Mouse (Mus musculus): ENCODE results near the gene Gins1. TPM values are rescaled to one million over a fixed set of nuclear protein-coding genes. Genes with fewer than 3 reads are reported as not detected.

Gins1 gene
- polyA plus RNA-seq, 1 experiment from 2014 or later = 58.1 TPM

DNA sequence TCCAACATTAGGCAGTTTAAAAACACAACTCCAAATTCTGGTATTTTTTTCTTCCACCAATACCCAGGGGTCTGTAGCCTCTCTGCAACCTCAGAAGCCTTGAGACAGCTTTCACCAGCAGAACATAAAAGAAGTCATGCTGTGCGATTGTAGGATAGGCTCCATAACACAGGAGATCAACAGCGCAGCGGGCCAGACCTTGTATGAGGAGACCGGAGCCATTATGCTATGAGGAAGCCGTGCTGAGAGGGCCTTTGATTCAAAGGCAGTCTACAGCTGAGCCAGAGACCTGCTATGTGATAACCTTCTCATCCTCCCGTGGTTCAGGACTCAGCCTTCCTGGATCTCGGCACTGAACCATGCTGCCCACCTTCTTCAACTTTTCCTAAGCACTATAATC is 66.7 kb downstream of the Gins1 start:
- Histone ChIP-seq H3K9me3 (ENCODE audit: low read depth, low read length) (no peaks in the 10 kb centered on the region), H3K9ac (no peak overlapping the region), H3K27ac (ENCODE audit: low read depth) (no peak overlapping the region), H3K36me3 (ENCODE audit: insufficient read depth) (peaks cover 66% of the 10 kb centered on the region), H3K4me2 (no peak overlapping the region), H3K27me3 (ENCODE audit: insufficient read depth, low read length) (no peaks in the 10 kb centered on the region), H3K4me3 (ENCODE audit: low read depth, low read length) (no peak overlapping the region), H3K4me1 (ENCODE audit: insufficient read depth) (no peaks in the 10 kb centered on the region)
- no peak for TF ChIP-seq CTCF (IDR thresholded peaks at IDR 0.05; ENCODE audit: low read depth)
- WGBS = 91% methylated on average over 7 of the region's 7 CpGs
- ATAC-seq (ENCODE audit: insufficient read depth) (no peak), DNase-seq (no peak)

- no peak overlapping the region for H3K9ac ChIP-seq
- ATAC-seq (ENCODE audit: insufficient read depth) = no peak
- no peak overlapping the region for H3K4me3 ChIP-seq (ENCODE audit: low read depth, low read length)
- no peak for DNase-seq
- peaks cover 59% of the 10 kb centered on the region for H3K36me3 ChIP-seq (ENCODE audit: insufficient read depth)
- no peaks in the 10 kb centered on the region for H3K27me3 ChIP-seq (ENCODE audit: insufficient read depth, low read length)
- H3K4me1 ChIP-seq (ENCODE audit: insufficient read depth) = no peaks in the 10 kb centered on the region
- H3K27ac ChIP-seq (ENCODE audit: low read depth) = no peak overlapping the region
- no peaks in the 10 kb centered on the region for H3K9me3 ChIP-seq (ENCODE audit: low read depth, low read length)
- 84% methylated on average over 3 of the region's 3 CpGs for WGBS
- H3K4me2 ChIP-seq = no peak overlapping the region
- TF ChIP-seq CTCF (IDR thresholded peaks at IDR 0.05; ENCODE audit: low read depth) = no peak
Observed at GRCm38 (mm10) chr2:150972681-150973080, 67.5 kb downstream of the Gins1 start.

- no peak for TF ChIP-seq CTCF (IDR thresholded peaks at IDR 0.05; ENCODE audit: low read depth)
Observed at GRCm38 (mm10) chr2:150973401-150974115, 68.4 kb downstream of the Gins1 start.

DNA sequence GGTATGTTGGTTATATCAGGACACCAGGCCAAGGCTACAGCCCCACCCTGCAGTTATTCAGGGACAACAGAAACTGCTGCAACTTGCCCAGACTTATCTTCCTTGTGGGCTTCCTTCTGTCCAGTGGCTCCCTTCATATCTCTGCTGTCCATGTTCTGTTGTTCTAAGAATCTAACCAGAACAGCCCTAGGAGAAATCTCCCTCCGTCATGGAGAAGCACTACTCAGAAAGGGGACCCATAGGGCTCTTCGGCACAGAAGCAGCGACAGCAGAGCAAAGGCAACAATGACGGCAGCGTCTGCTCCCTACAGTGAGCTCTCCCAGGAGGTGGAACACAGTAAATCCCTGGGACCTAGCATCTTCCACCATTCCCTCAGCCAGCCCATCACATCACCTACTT is 71.7 kb downstream of the Gins1 start:
- no peaks in the 10 kb centered on the region for H3K9me3 ChIP-seq (ENCODE audit: low read depth, low read length)
- H3K27ac ChIP-seq (ENCODE audit: low read depth) = no peak overlapping the region
- 80% methylated on average over 5 of the region's 5 CpGs for WGBS
- H3K4me2 ChIP-seq = no peak overlapping the region
- no peak overlapping the region for H3K4me3 ChIP-seq (ENCODE audit: low read depth, low read length)
- H3K4me1 ChIP-seq (ENCODE audit: insufficient read depth) = no peaks in the 10 kb centered on the region
- no peak for DNase-seq
- peaks cover 37% of the 10 kb centered on the region; the same call in 1 of the 2 replicates for H3K36me3 ChIP-seq (ENCODE audit: insufficient read depth)
- no peak for TF ChIP-seq CTCF (IDR thresholded peaks at IDR 0.05; ENCODE audit: low read depth)
- no peak overlapping the region for H3K9ac ChIP-seq
- ATAC-seq (ENCODE audit: insufficient read depth) = no peak
- no peaks in the 10 kb centered on the region for H3K27me3 ChIP-seq (ENCODE audit: insufficient read depth, low read length)

More at GRCm38 (mm10) chr2:150973401-150974115, 68.4 kb downstream of the Gins1 start:
- Histone ChIP-seq H3K4me3 (ENCODE audit: low read depth, low read length) (no peak overlapping the region), H3K4me2 (no peak overlapping the region), H3K4me1 (ENCODE audit: insufficient read depth) (no peaks in the 10 kb centered on the region), H3K9me3 (ENCODE audit: low read depth, low read length) (no peaks in the 10 kb centered on the region), H3K27ac (ENCODE audit: low read depth) (no peak overlapping the region), H3K36me3 (ENCODE audit: insufficient read depth) (peaks cover 55% of the 10 kb centered on the region; the same call in 1 of the 2 replicates), H3K9ac (no peak overlapping the region), H3K27me3 (ENCODE audit: insufficient read depth, low read length) (no peaks in the 10 kb centered on the region)
- DNase-seq (no peak), ATAC-seq (ENCODE audit: insufficient read depth) (no peak)
- WGBS = 88% methylated on average over 8 of the region's 8 CpGs

DNA sequence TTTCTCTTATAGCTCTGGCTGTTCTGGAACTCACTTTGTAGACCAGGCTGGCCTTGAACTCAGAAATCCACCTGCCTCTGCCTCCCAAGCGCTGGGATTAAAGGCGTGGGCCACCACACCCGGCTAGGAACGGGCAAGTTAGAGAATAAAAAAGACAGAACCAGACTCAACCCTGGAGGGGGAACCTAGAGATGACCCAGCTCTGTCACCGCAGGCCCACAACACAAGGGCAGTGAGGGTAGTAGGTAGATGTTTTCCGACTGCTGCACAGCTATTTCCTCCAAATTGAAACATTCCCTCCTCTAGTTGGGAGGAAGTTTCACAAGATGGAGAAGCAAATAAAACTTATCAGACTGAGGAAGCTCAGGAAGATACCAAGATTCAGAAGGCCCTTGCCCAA is 72.5 kb downstream of the Gins1 start:
- no peaks in the 10 kb centered on the region for H3K4me1 ChIP-seq (ENCODE audit: insufficient read depth)
- no peak overlapping the region for H3K4me2 ChIP-seq
- H3K4me3 ChIP-seq (ENCODE audit: low read depth, low read length) = no peak overlapping the region
- no peaks in the 10 kb centered on the region for H3K9me3 ChIP-seq (ENCODE audit: low read depth, low read length)
- no peak overlapping the region for H3K9ac ChIP-seq
- peaks cover 30% of the 10 kb centered on the region; the same call in 1 of the 2 replicates for H3K36me3 ChIP-seq (ENCODE audit: insufficient read depth)
- no peaks in the 10 kb centered on the region for H3K27me3 ChIP-seq (ENCODE audit: insufficient read depth, low read length)
- H3K27ac ChIP-seq (ENCODE audit: low read depth) = no peak overlapping the region
- DNase-seq (no peak), ATAC-seq (ENCODE audit: insufficient read depth) (no peak)
- TF ChIP-seq CTCF (IDR thresholded peaks at IDR 0.05; ENCODE audit: low read depth) = no peak
- WGBS = 84% methylated on average over 6 of the region's 6 CpGs

- Histone ChIP-seq H3K4me3 (ENCODE audit: low read depth, low read length) (no peak overlapping the region), H3K9me3 (ENCODE audit: low read depth, low read length) (no peaks in the 10 kb centered on the region), H3K27me3 (ENCODE audit: insufficient read depth, low read length) (no peaks in the 10 kb centered on the region), H3K36me3 (ENCODE audit: insufficient read depth) (peaks cover 21% of the 10 kb centered on the region; the same call in 1 of the 2 replicates), H3K27ac (ENCODE audit: low read depth) (no peak overlapping the region), H3K9ac (no peak overlapping the region), H3K4me1 (ENCODE audit: insufficient read depth) (no peaks in the 10 kb centered on the region), H3K4me2 (no peak overlapping the region)
- DNase-seq (no peak), ATAC-seq (ENCODE audit: insufficient read depth) (no peak)
- 80% methylated on average over 3 of the region's 3 CpGs for WGBS
- no peak for TF ChIP-seq CTCF (IDR thresholded peaks at IDR 0.05; ENCODE audit: low read depth)
Observed at GRCm38 (mm10) chr2:150978791-150979190, 73.6 kb downstream of the Gins1 start.

GRCm38 (mm10) chr2:150979861-150980620 is 74.8 kb downstream of the Gins1 start:
- H3K27me3 ChIP-seq (ENCODE audit: insufficient read depth, low read length) = no peaks in the 10 kb centered on the region
- peaks cover 17% of the 10 kb centered on the region; the same call in 1 of the 2 replicates for H3K36me3 ChIP-seq (ENCODE audit: insufficient read depth)
- no peaks in the 10 kb centered on the region for H3K4me1 ChIP-seq (ENCODE audit: insufficient read depth)
- DNase-seq (no peak), ATAC-seq (ENCODE audit: insufficient read depth) (no peak)
- WGBS = 81% methylated on average over 14 of the region's 14 CpGs
- no peaks in the 10 kb centered on the region for H3K9me3 ChIP-seq (ENCODE audit: low read depth, low read length)
- no peak overlapping the region for H3K4me2 ChIP-seq
- H3K27ac ChIP-seq (ENCODE audit: low read depth) = no peak overlapping the region
- no peak overlapping the region for H3K4me3 ChIP-seq (ENCODE audit: low read depth, low read length)
- TF ChIP-seq CTCF (IDR thresholded peaks at IDR 0.05; ENCODE audit: low read depth) = no peak
- H3K9ac ChIP-seq = no peak overlapping the region

Other genes with a start within 250 kb of the Gins1 start
- 5.3 and 5.9 TPM in 2 replicates for gene Acss1, start 236.9 kb upstream of the Gins1 start, polyA plus RNA-seq (2014; fragmentation: Nextera tagmentation; extraction: Ambion mirVana)
- not detected in 2 replicates for gene Vsx1, start 216.0 kb upstream of the Gins1 start, polyA plus RNA-seq (2014; fragmentation: Nextera tagmentation; extraction: Ambion mirVana)
- 32.7 and 33.7 TPM in 2 replicates for gene Entpd6, start 156.4 kb upstream of the Gins1 start, polyA plus RNA-seq (2014; fragmentation: Nextera tagmentation; extraction: Ambion mirVana)
- gene Pygb, start 118.7 kb upstream of the Gins1 start, polyA plus RNA-seq (2014; fragmentation: Nextera tagmentation; extraction: Ambion mirVana) = 52.6 and 58.3 TPM in 2 replicates
- gene Abhd12, start 659 bp upstream of the Gins1 start, polyA plus RNA-seq (2014; fragmentation: Nextera tagmentation; extraction: Ambion mirVana) = 59.2 and 67.2 TPM in 2 replicates
- 12.6 and 20.3 TPM in 2 replicates for gene Ninl, start 134.0 kb downstream of the Gins1 start, polyA plus RNA-seq (2014; fragmentation: Nextera tagmentation; extraction: Ambion mirVana)
- gene Nanp, start 134.0 kb downstream of the Gins1 start, polyA plus RNA-seq (2014; fragmentation: Nextera tagmentation; extraction: Ambion mirVana) = 48.5 and 49.9 TPM in 2 replicates
- not detected in 2 replicates for gene Gm14151, start 186.9 kb downstream of the Gins1 start, polyA plus RNA-seq (2014; fragmentation: Nextera tagmentation; extraction: Ambion mirVana)
- not detected in 2 replicates for gene Gm14147, start 192.8 kb downstream of the Gins1 start, polyA plus RNA-seq (2014; fragmentation: Nextera tagmentation; extraction: Ambion mirVana)